In the genomic region with DNA sequence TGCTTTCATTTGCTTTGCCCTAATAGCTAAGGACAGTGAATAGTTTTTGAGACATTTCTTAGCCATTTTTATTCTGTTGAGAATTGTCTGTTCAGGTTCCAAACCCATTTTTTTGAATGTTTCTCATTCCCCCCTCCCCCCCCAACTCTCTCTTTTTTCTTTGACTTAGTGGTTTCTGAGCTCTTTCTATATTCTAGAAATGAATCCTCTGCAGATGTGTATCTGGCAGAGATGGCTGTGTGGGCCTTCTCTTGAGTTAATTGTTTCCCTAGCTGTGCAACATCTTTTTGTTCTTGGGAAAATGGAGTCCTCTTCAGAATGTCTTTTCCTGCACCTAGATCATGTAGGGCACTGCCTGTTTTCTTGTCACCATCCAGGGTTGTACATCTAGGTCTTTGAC, we compare ENCODE assay signal across 20 mouse cellular contexts.
"Had no signal": no experiment of that assay in that cellular context is flagged by ENCODE, and none has a peak within 500 bp of the region (broad histone marks: within the 10 kb centered on the region; RNA-seq: fewer than 3 reads in every experiment).

No protein-coding gene starts in this region.

- ATAC-seq: liver, postnatal 0 days; lung, postnatal 0 days; midbrain, embryonic 13.5 days; midbrain, embryonic 16.5 days had no signal

- H3K9me3 ChIP-seq: limb, embryonic 13.5 days; midbrain, embryonic 10.5 days; midbrain, embryonic 13.5 days had no signal

- DNase-seq: kidney, adult 9 months; kidney, postnatal 14 days; kidney, postnatal 4 days; left cerebral cortex, postnatal 4 days; liver, postnatal 0 days; lung, embryonic 14.5 days; right cerebral cortex, postnatal 14 days; right cerebral cortex, postnatal 4 days; thymus, adult 2 months; thymus, postnatal 14 days; thymus, postnatal 4 days had no signal

- H3K27me3 ChIP-seq: limb, embryonic 13.5 days; midbrain, embryonic 13.5 days had no signal

- H3K4me3 ChIP-seq: limb, embryonic 13.5 days; midbrain, embryonic 10.5 days; midbrain, embryonic 13.5 days; myocyte had no signal

- H3K27ac ChIP-seq: limb, embryonic 13.5 days; liver, embryonic 14.5 days; macrophage; midbrain, embryonic 10.5 days; midbrain, embryonic 13.5 days; stomach, postnatal 0 days had no signal

- H3K9ac ChIP-seq: limb, embryonic 13.5 days; liver, embryonic 14.5 days; liver, postnatal 0 days; lung, embryonic 14.5 days; midbrain, embryonic 13.5 days had no signal

- H3K4me2 ChIP-seq: limb, embryonic 13.5 days; lung, embryonic 14.5 days; midbrain, embryonic 13.5 days had no signal
